Mouse (Mus musculus) limb, embryonic 15.5 days (tissue): Measurements from ENCODE around the gene Ccdc6. TPM values are rescaled to one million over a fixed set of nuclear protein-coding genes. Genes with fewer than 3 reads are reported as not detected.

Experiments
- ATAC-seq: fragments of 200-750 bp; cut with Nextera tagmentation; 2 replicates; pipeline ENCODE4 v1.8.0; 2017; ENCODE audit warnings: low read depth, moderate TSS enrichment; ENCODE audit not compliant: insufficient number of reproducible peaks, low FRiP score, low TSS enrichment
- H3K27ac ChIP-seq: fragments of 300-500 bp; sonication (generic); 2 replicates; pipeline ENCODE4 v1.5.1; 2015; ENCODE audit warnings: moderate library complexity, mild to moderate bottlenecking, inconsistent platforms
- H3K27me3 ChIP-seq: fragments of 300-500 bp; sonication (generic); 2 replicates; pipeline ENCODE4 v1.6.1; 2015; ENCODE audit warnings: inconsistent platforms
- H3K36me3 ChIP-seq: fragments of 300-500 bp; sonication (generic); 2 replicates; pipeline ENCODE4 v1.6.1; 2015; ENCODE audit warnings: inconsistent platforms
- H3K4me1 ChIP-seq: fragments of 300-500 bp; sonication (generic); 2 replicates; pipeline ENCODE4 v1.6.1; 2015; ENCODE audit warnings: inconsistent platforms
- H3K4me2 ChIP-seq: fragments of 300-500 bp; sonication (generic); 2 replicates; pipeline ENCODE4 v1.6.1; 2015; ENCODE audit warnings: mild to moderate bottlenecking, inconsistent platforms
- H3K4me3 ChIP-seq: fragments of 300-500 bp; sonication (generic); 2 replicates; pipeline ENCODE4 v1.5.1; 2015; ENCODE audit warnings: mild to moderate bottlenecking, inconsistent platforms
- H3K9ac ChIP-seq: fragments of 300-500 bp; sonication (generic); 2 replicates; pipeline ENCODE4 v1.6.1; 2015; ENCODE audit warnings: inconsistent platforms
- H3K9me3 ChIP-seq: fragments of 300-500 bp; sonication (generic); 2 replicates; pipeline ENCODE4 v1.6.1; 2016; ENCODE audit warnings: inconsistent platforms
- WGBS: fragments of 180-500 bp; shearing (Covaris S2); methylation state at CpG from one replicate; pipeline ENCODE4 v1.1.7; 2015; 5-methylcytosine and 5-hydroxymethylcytosine counted together
- polyA plus RNA-seq: library from polyadenylated mRNA; unstranded; fragments of >200 nt; fragmentation: Nextera tagmentation; extraction: Ambion mirVana; gene quantifications from 2 replicates; pipeline ENCODE4 v1.2.1, GENCODE M21; 2015

The Ccdc6 gene
- polyA plus RNA-seq, 1 experiment from 2014 or later, result 18.2 TPM

- Histone ChIP-seq H3K27me3 (no peaks in the 10 kb centered on the region), H3K4me1 (peaks cover 38% of the 10 kb centered on the region), H3K27ac (peak overlapping the region; percentile 93), H3K9ac (no peak overlapping the region), H3K4me2 (peak overlapping the region; percentile 77), H3K9me3 (no peaks in the 10 kb centered on the region), H3K36me3 (no peaks in the 10 kb centered on the region), H3K4me3 (peak overlapping the region; percentile 98)
- ATAC-seq, result no peak
- WGBS, result 13% methylated on average over 13 of the region's 13 CpGs
These were observed 1.2 kb upstream of the Ccdc6 start for GRCm38 (mm10) chr10:70095506-70096270.

DNA sequence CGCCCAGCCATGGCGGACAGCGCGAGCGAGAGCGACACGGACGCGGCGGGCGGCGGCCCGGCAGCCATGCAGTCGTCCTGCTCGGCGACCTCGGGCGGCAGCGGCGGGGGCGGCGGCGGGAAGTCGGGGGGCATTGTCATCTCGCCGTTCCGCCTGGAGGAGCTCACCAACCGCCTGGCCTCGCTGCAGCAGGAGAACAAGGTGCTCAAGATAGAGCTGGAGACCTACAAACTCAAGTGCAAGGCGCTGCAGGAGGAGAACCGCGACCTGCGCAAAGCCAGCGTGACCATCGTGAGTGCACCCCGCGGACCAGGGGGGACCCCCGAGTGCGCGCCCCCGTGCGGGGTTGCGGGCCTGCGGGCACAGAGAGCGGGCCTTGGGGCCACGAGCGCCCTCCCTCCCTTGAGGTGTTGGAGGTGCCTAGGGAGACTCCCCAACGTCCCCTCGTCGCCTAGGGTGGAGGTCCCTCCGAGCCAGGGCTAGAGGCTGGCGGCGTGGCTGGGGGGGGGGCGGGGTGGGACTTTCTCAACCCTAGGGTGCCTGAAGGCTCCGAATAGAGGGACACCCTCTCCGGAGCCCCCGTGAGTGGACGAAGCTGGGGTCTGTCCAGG lies 475 bp downstream of the Ccdc6 start:
- peaks cover 38% of the 10 kb centered on the region for H3K4me1 ChIP-seq
- peak overlapping the region; percentile 93 for H3K27ac ChIP-seq
- peak overlapping the region; percentile 98 for H3K4me3 ChIP-seq
- no peaks in the 10 kb centered on the region for H3K27me3 ChIP-seq
- H3K9me3 ChIP-seq, result no peaks in the 10 kb centered on the region
- peak overlapping the region; percentile 77 for H3K4me2 ChIP-seq
- 1% methylated on average over 54 of the region's 58 CpGs for WGBS
- peak; percentile 19 for ATAC-seq
- H3K9ac ChIP-seq, result peak overlapping the region; percentile 94
- H3K36me3 ChIP-seq, result peaks cover 3% of the 10 kb centered on the region; the same call in 1 of the 2 replicates

DNA sequence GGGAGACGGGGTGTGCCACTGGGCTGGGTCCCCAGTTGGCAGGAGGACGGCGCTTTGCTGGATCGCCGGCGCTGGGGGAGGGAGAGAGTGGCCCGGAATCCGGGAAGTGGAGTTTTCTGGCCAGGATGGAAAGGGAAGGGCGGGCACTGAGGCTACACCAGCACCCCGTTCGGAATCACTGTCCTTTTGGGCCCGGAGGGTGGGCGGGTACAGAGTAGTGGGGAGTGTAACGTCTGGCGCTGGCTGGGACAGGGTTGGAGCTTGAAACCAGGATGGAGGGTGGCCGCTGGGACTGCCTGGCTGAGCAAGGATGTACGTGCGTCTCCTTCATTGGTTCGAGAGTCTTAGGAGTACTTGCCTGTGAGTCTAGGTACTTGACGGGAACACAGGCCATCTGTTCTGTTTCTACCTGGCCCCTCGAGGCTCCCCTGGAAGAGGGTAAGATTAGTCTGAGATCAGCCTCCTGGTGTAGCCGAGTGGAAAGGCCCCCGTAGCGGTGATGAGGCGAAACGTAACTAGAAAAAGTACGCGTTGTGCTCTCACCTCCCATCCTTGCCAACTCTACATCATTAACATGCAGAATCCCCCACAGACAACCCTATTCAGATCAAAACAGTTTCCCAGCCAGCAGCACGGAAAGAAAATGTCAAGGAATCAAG lies 1.1 kb downstream of the Ccdc6 start:
- H3K4me2 ChIP-seq, result peak overlapping the region; percentile 77
- peak; percentile 53 for ATAC-seq
- peaks cover 3% of the 10 kb centered on the region; the same call in 1 of the 2 replicates for H3K36me3 ChIP-seq
- peak overlapping the region; percentile 94 for H3K9ac ChIP-seq
- H3K27me3 ChIP-seq, result no peaks in the 10 kb centered on the region
- no peaks in the 10 kb centered on the region for H3K9me3 ChIP-seq
- H3K4me1 ChIP-seq, result peaks cover 38% of the 10 kb centered on the region
- peak overlapping the region; percentile 98 for H3K4me3 ChIP-seq
- peak overlapping the region; percentile 93 for H3K27ac ChIP-seq
- WGBS, result under 1% methylated on average over 29 of the region's 29 CpGs

GRCm38 (mm10) chr10:70098626-70099025 lies 1.7 kb downstream of the Ccdc6 start:
- Histone ChIP-seq H3K4me2 (peak overlapping the region; percentile 77), H3K27ac (peak overlapping the region; percentile 93), H3K4me1 (peaks cover 38% of the 10 kb centered on the region), H3K36me3 (peaks cover 3% of the 10 kb centered on the region; the same call in 1 of the 2 replicates), H3K27me3 (no peaks in the 10 kb centered on the region), H3K9ac (peak overlapping the region; percentile 94; the same call in 1 of the 2 replicates), H3K9me3 (no peaks in the 10 kb centered on the region), H3K4me3 (peak overlapping the region; percentile 98)
- ATAC-seq, result no peak
- 10% methylated on average over 6 of the region's 6 CpGs for WGBS

DNA sequence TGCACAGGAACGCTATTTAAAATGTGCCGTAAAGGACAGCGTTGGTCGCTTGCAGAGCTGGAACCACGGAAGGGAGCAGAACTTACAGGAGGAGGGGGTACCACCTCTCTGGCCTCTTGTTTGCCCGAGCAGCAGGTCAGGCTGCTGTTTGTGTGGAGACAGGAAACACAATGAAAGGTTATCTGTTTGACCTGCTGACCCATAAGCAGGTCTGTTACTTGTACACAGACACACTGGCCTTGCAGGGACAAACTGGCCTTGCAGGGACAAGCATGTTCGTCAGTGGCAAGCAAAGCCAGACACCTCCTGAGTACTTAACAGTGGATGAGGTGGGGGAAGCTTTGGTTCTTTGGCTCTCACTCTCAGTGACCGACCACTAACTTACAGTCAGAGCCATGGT lies 2.1 kb downstream of the Ccdc6 start:
- Histone ChIP-seq H3K27me3 (no peaks in the 10 kb centered on the region), H3K27ac (peak overlapping the region; percentile 93; the same call in 1 of the 2 replicates), H3K36me3 (peaks cover 3% of the 10 kb centered on the region; the same call in 1 of the 2 replicates), H3K4me2 (peak overlapping the region; percentile 77), H3K9me3 (no peaks in the 10 kb centered on the region), H3K9ac (no peak overlapping the region), H3K4me3 (peak overlapping the region; percentile 98), H3K4me1 (peaks cover 35% of the 10 kb centered on the region)
- ATAC-seq, result no peak
- WGBS, result 24% methylated on average over 8 of the region's 8 CpGs

- no peak for ATAC-seq
- H3K4me3 ChIP-seq, result no peak overlapping the region
- peaks cover 12% of the 10 kb centered on the region; the same call in 1 of the 2 replicates for H3K36me3 ChIP-seq
- 98% methylated on average over 4 of the region's 4 CpGs for WGBS
- no peak overlapping the region for H3K27ac ChIP-seq
- H3K27me3 ChIP-seq, result no peaks in the 10 kb centered on the region
- H3K4me2 ChIP-seq, result no peak overlapping the region
- H3K9me3 ChIP-seq, result no peaks in the 10 kb centered on the region
- H3K4me1 ChIP-seq, result peaks cover 21% of the 10 kb centered on the region
- H3K9ac ChIP-seq, result no peak overlapping the region
These were observed 5.2 kb downstream of the Ccdc6 start for GRCm38 (mm10) chr10:70102086-70102485.

DNA sequence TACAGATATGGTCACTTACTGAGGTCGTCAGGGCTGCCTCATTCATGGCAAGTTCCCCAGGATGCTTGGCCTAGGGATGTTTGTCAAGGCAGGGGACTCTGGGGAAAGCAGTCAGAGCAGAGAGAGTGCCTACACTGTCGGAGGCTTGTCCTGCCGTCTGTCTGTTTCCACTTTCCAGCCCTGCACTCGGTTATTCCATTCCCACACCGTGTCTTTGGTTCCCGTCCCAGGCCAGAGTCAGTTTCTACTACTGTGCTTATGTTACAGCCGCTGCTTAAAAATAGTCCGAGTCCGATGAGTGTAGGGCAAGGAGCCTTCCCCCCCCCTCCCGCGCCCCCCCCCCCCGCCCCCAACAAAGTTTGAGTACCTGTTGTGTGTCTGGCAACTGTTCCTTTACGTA lies 11.1 kb downstream of the Ccdc6 start:
- Histone ChIP-seq H3K4me1 (peaks cover 29% of the 10 kb centered on the region), H3K27ac (no peak overlapping the region), H3K9ac (no peak overlapping the region), H3K36me3 (peaks cover 13% of the 10 kb centered on the region; the same call in 1 of the 2 replicates), H3K9me3 (no peaks in the 10 kb centered on the region), H3K27me3 (no peaks in the 10 kb centered on the region), H3K4me3 (no peak overlapping the region), H3K4me2 (no peak overlapping the region)
- 48% methylated on average over 10 of the region's 13 CpGs for WGBS
- ATAC-seq, result no peak

DNA sequence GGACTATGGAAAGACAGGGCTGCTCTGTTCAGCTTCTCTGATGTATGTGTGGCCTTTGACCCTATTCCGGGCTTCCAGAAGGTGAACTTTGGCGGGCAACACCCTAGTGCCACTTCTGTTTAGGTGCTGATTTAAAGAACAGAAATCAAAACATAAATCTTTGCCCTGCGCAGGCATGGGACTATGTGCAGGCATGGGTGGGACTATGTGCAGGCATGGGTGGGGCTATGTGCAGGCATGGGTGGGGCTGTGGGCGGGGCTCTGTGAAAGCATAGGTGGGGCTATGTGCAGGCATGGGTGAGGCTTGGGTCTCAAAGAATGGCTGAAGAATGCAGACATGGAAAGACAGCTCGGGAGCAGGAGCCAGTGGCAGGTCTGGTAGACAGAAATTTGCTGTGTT lies 13.1 kb downstream of the Ccdc6 start:
- WGBS, result 60% methylated on average over 5 of the region's 5 CpGs
- H3K4me1 ChIP-seq, result peaks cover 29% of the 10 kb centered on the region
- H3K27me3 ChIP-seq, result no peaks in the 10 kb centered on the region
- no peak overlapping the region for H3K9ac ChIP-seq
- peak overlapping the region; percentile 47; the same call in 1 of the 2 replicates for H3K27ac ChIP-seq
- H3K4me3 ChIP-seq, result no peak overlapping the region
- no peak overlapping the region for H3K4me2 ChIP-seq
- no peak for ATAC-seq
- H3K9me3 ChIP-seq, result no peaks in the 10 kb centered on the region
- H3K36me3 ChIP-seq, result peaks cover 19% of the 10 kb centered on the region; the same call in 1 of the 2 replicates

DNA sequence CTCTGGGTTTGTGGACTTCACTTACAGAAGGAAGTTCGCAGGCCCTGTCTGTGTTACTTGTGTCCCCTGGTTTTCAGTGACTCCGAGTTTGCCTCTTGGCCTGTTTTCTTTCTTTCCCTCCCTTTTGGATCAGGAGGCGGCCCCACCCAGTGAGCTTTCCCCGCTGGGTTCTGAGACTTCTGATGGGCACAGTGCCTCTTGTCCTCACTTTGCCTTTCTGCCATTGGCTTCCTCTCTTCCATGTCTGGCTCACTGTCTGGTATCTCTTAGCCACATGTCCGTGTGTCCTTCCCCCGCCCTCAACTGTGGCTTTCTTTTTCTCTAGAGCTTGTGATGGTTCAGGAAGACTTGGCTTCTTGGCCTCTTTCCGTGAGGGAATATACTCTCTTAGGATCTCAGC lies 13.9 kb downstream of the Ccdc6 start:
- H3K36me3 ChIP-seq, result peaks cover 14% of the 10 kb centered on the region; the same call in 1 of the 2 replicates
- H3K9me3 ChIP-seq, result no peaks in the 10 kb centered on the region
- H3K27me3 ChIP-seq, result no peaks in the 10 kb centered on the region
- H3K9ac ChIP-seq, result no peak overlapping the region
- no peak overlapping the region for H3K4me2 ChIP-seq
- WGBS, result 89% methylated on average over 7 of the region's 7 CpGs
- no peak overlapping the region for H3K4me3 ChIP-seq
- ATAC-seq, result no peak
- H3K4me1 ChIP-seq, result peaks cover 26% of the 10 kb centered on the region
- no peak overlapping the region for H3K27ac ChIP-seq

DNA sequence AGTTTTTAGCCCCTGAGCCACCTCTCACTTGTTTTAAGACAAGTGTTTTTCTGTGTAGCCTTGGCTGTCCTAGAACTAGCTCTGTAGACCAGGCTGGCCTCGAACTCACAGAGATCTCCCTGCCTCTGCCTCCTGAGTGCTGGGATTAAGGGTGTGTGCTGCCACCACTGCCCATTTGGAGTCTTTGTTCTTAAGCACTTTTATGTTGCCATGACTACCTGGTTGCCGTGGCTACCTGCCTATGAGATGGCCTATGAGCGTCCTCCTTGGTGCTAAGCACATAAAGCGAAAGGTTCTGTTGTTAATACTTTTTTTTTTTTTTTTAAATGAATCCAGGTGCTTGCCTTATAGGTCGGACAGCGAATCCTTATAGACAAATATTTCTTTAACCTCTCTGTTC lies 14.7 kb downstream of the Ccdc6 start:
- ATAC-seq, result no peak
- no peak overlapping the region for H3K27ac ChIP-seq
- WGBS, result 76% methylated on average over 6 of the region's 6 CpGs
- H3K9ac ChIP-seq, result no peak overlapping the region
- no peaks in the 10 kb centered on the region for H3K27me3 ChIP-seq
- peaks cover 26% of the 10 kb centered on the region for H3K4me1 ChIP-seq
- no peak overlapping the region for H3K4me2 ChIP-seq
- 0 out of 2 replicates have a peak, but pooled peaks cover 13% of the 10 kb centered on the region for H3K36me3 ChIP-seq
- no peak overlapping the region for H3K4me3 ChIP-seq
- no peaks in the 10 kb centered on the region for H3K9me3 ChIP-seq

GRCm38 (mm10) chr10:70114048-70114635 lies 17.2 kb downstream of the Ccdc6 start:
- ATAC-seq, result no peak
- Histone ChIP-seq H3K4me3 (no peak overlapping the region), H3K9me3 (no peaks in the 10 kb centered on the region), H3K27me3 (no peaks in the 10 kb centered on the region), H3K9ac (no peak overlapping the region), H3K4me2 (no peak overlapping the region), H3K4me1 (peaks cover 16% of the 10 kb centered on the region), H3K27ac (no peak overlapping the region), H3K36me3 (0 out of 2 replicates have a peak, but pooled peaks cover 13% of the 10 kb centered on the region)
- WGBS, result 87% methylated on average over 8 of the region's 8 CpGs
